Mouse (Mus musculus): ENCODE measurements around the gene Trp73. TPM values are rescaled to one million over a fixed set of nuclear protein-coding genes. Genes with fewer than 3 reads are reported as not detected.

The Trp73 gene
- total RNA-seq, 2 experiments from 2014 or later: not detected

Other genes with a start within 250 kb of the Trp73 start
- gene A430005L14Rik, start 183.0 kb downstream of the Trp73 start, total RNA-seq (2021): 10 to 100 TPM; 16.4 to 19.5 TPM
- gene Dffb, start 165.1 kb downstream of the Trp73 start, total RNA-seq (2021): under 1 TPM; 0.74 to 0.98 TPM
- 10 to 100 TPM; 26.5 to 27.9 TPM for gene Cep104, start 165.0 kb downstream of the Trp73 start, total RNA-seq (2021)
- 10 to 100 TPM; 26.3 to 27.8 TPM for gene Lrrc47, start 128.5 kb downstream of the Trp73 start, total RNA-seq (2021)
- gene Smim1, start 114.0 kb downstream of the Trp73 start, total RNA-seq (2021): 1 to 10 TPM; 1.4 to 2.2 TPM
- gene Ccdc27, start 97.5 kb downstream of the Trp73 start, total RNA-seq (2021): not detected
- 10 to 100 TPM; 12.0 to 12.9 TPM for gene Wrap73, start 2.2 kb upstream of the Trp73 start, total RNA-seq (2021)
- 100 to 1,000 TPM in 1 of 2 experiments, 10 to 100 TPM in 1; 93.9 to 108 TPM for gene Tprgl, start 20.5 kb upstream of the Trp73 start, total RNA-seq (2021)
- under 1 TPM; 0.25 to 0.40 TPM for gene Megf6, start 30.5 kb upstream of the Trp73 start, total RNA-seq (2021)
- gene Arhgef16, start 161.5 kb upstream of the Trp73 start, total RNA-seq (2021): under 1 TPM; 0.09 to 0.26 TPM
- gene B230104I21Rik, start 195.9 kb upstream of the Trp73 start, total RNA-seq (2021): not detected